Mouse (Mus musculus) heart, adult 8-10 months (tissue): ENCODE measurements around the gene Pm20d2. TPM values are rescaled to one million over a fixed set of nuclear protein-coding genes. Genes with fewer than 3 reads are reported as not detected.
A peak's percentile ranks its signal among the peaks of the same experiment; 100 is the strongest.

Experiments
- DNase-seq: peaks from one replicate; pipeline ENCODE4 v3.0.0; 2022; ENCODE audit warnings: low spot score
- total RNA-seq, 4 experiments: library from RNA; stranded (reverse); gene quantifications; 2 replicates each; pipeline ENCODE4 v1.2.4; 2022

Pm20d2 gene
- total RNA-seq = 10 to 100 TPM; 69.3 to 75.5 (median 72.3) TPM

GRCm38 (mm10) chr4:33189735-33190036 lies at the start of gene Pm20d2:
Pm20d2 (minus strand) TSS chr4:33189737.
- DNase-seq = no peak

GRCm38 (mm10) chr4:33230881-33231280 lies 41.3 kb upstream of the Pm20d2 start:
- no peak for DNase-seq

- no peak for DNase-seq
Measured at GRCm38 (mm10) chr4:33229639-33230038, 40.1 kb upstream of the Pm20d2 start.

GRCm38 (mm10) chr4:33227164-33227563 lies 37.6 kb upstream of the Pm20d2 start:
- no peak for DNase-seq

- DNase-seq = no peak
Measured at GRCm38 (mm10) chr4:33224003-33224675, 34.6 kb upstream of the Pm20d2 start.

- no peak for DNase-seq
Measured at GRCm38 (mm10) chr4:33221847-33222246, 32.3 kb upstream of the Pm20d2 start.

- no peak for DNase-seq
Measured at GRCm38 (mm10) chr4:33208881-33209841, 19.6 kb upstream of the Pm20d2 start, which contains the start of gene Srsf12. Srsf12 (plus strand) TSS chr4:33208991.

GRCm38 (mm10) chr4:33207551-33207950 lies 18.0 kb upstream of the Pm20d2 start:
- DNase-seq = no peak

GRCm38 (mm10) chr4:33204682-33205081 lies 15.1 kb upstream of the Pm20d2 start:
- DNase-seq = peak; percentile 13

- no peak for DNase-seq
Measured at GRCm38 (mm10) chr4:33198117-33198516, 8.6 kb upstream of the Pm20d2 start.

- DNase-seq = peak; percentile 79
Measured at GRCm38 (mm10) chr4:33188781-33189734, 479 bp downstream of the Pm20d2 start.

GRCm38 (mm10) chr4:33188164-33188563 lies 1.4 kb downstream of the Pm20d2 start:
- no peak for DNase-seq

- DNase-seq = no peak
Measured at GRCm38 (mm10) chr4:33183477-33183876, 6.1 kb downstream of the Pm20d2 start.

- DNase-seq = no peak
Measured at GRCm38 (mm10) chr4:33152087-33153038, 37.2 kb downstream of the Pm20d2 start.

- no peak for DNase-seq
Measured at GRCm38 (mm10) chr4:33149150-33149549, 40.4 kb downstream of the Pm20d2 start.

- DNase-seq = peak; percentile 33
Measured at GRCm38 (mm10) chr4:33147825-33148224, 41.7 kb downstream of the Pm20d2 start.

- DNase-seq = no peak
Measured at GRCm38 (mm10) chr4:33146679-33147291, 42.8 kb downstream of the Pm20d2 start.

- DNase-seq = no peak
Measured at GRCm38 (mm10) chr4:33132221-33132620, 57.3 kb downstream of the Pm20d2 start, which contains the start of gene Gabrr1. Gabrr1 (plus strand) TSS chr4:33132521.

GRCm38 (mm10) chr4:33125409-33126084 lies 64.0 kb downstream of the Pm20d2 start:
- peak; percentile 9 for DNase-seq
